ENCODE assay signal across 8 mouse cellular contexts in the genomic region with DNA sequence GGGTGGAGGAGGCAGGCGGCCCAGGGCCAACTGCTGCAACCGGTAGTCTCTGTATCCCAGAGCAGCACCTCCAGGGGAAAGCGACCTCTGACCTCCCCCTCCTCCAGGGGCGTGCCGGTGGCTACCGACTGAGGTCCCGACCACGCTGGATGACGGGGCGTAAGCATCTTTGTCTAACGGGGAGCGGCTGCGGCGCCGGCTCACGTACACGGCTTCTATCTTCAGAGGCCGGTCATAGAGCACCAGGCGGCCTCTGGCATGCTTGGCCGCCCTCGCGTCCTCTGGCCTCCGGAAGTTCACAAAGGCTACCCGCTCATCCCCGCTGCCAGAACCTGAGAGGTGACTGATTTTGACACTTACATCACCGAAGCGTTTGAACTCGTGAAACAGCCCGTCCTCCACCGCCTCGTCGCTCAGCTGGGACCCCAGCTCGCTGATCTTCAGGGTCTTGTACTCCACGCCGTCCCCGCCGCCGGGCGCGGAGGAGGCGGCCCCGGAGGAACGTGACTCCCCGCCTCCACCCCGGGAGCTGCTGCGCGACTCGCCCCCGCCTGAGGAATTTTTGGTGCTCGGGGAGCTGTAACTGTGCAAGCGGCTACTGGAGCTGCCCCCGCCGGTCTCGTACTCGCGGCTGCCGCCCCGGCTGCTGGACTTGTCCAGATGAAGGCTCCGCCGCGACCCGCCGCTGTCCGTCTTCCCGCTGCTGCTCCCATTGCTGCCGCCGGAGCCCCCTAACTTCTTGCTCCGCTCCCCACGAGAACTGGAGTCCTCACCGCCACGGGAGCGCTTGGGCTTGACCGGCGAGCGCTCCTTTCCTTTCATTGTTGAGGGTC. TPM values are rescaled to one million over a fixed set of nuclear protein-coding genes. Genes with fewer than 3 reads are reported as not detected.
DNase-seq lines count a peak whose midpoint lies in the region; ATAC-seq and TF ChIP-seq lines count a peak whose summit lies in the region.

No protein-coding gene starts in this region.

- H3K27ac ChIP-seq in ES-Bruce4 (ENCODE audit: insufficient read depth, low read length): peak overlapping the region; percentile 50; the same call in 1 of the 2 replicates
- H3K27ac ChIP-seq in forebrain, embryonic 14.5 days (ENCODE audit: low read depth, low read length): peak overlapping the region; percentile 87
- peak overlapping the region; percentile 70 for H3K27ac ChIP-seq in small intestine, adult 2 months (ENCODE audit: insufficient read depth, low read depth, low read length)

- no peaks in the 10 kb centered on the region for H3K27me3 ChIP-seq in ES-Bruce4 (ENCODE audit: control insufficient read depth, insufficient read depth, low read length, poor library complexity, severe bottlenecking)
- no peaks in the 10 kb centered on the region for H3K27me3 ChIP-seq in forebrain, embryonic 14.5 days (replicated peaks; ENCODE audit: control insufficient read depth, insufficient read depth, low read length)
- H3K27me3 ChIP-seq in small intestine, adult 2 months (ENCODE audit: control insufficient read depth, insufficient read depth, low read length): no peaks in the 10 kb centered on the region

- no peak for TF ChIP-seq CTCF in ES-Bruce4 (IDR thresholded peaks at IDR 0.05; ENCODE audit: low read depth, low read length)
- no peak for TF ChIP-seq CTCF in small intestine, adult 2 months (IDR thresholded peaks at IDR 0.05; ENCODE audit: extremely low read depth, insufficient read length, insufficient replicate concordance, low read depth, low read length)

- no peak for TF ChIP-seq POLR2A in ES-Bruce4 (IDR thresholded peaks at IDR 0.05; ENCODE audit: insufficient read depth, low read length)
- no peak for TF ChIP-seq POLR2A in small intestine, adult 2 months (IDR thresholded peaks at IDR 0.05; ENCODE audit: low read depth, low read length)

- peaks cover 30% of the 10 kb centered on the region for H3K36me3 ChIP-seq in ES-Bruce4 (ENCODE audit: control insufficient read depth, insufficient read depth, low read length, poor library complexity, severe bottlenecking)
- peaks cover 22% of the 10 kb centered on the region for H3K36me3 ChIP-seq in forebrain, embryonic 14.5 days (ENCODE audit: control insufficient read depth, insufficient read depth, low read length)
- H3K36me3 ChIP-seq in small intestine, adult 2 months (ENCODE audit: control insufficient read depth, insufficient read depth, low read length): peaks cover 15% of the 10 kb centered on the region

- H3K4me2 ChIP-seq in forebrain, embryonic 14.5 days (ENCODE audit: low read length): peak overlapping the region; percentile 84

- TF ChIP-seq EP300 in ES-Bruce4 (IDR thresholded peaks at IDR 0.05; ENCODE audit: insufficient read depth, low read depth, low read length): no peak

- peak; percentile 7 for ATAC-seq in forebrain, embryonic 14.5 days
- ATAC-seq in megakaryocyte-erythroid progenitor cell, adult 5-6 weeks (replicated peaks; ENCODE audit: low FRiP score, low TSS enrichment, poor library complexity, severe bottlenecking): no peak

- no peaks in the 10 kb centered on the region for H3K4me1 ChIP-seq in ES-Bruce4 (ENCODE audit: control insufficient read depth, insufficient read depth, low read length)
- peaks cover 21% of the 10 kb centered on the region for H3K4me1 ChIP-seq in forebrain, embryonic 14.5 days (ENCODE audit: control insufficient read depth, insufficient read depth, low read length)
- H3K4me1 ChIP-seq in small intestine, adult 2 months (ENCODE audit: control insufficient read depth, insufficient read depth, insufficient read length, low read length): peaks cover 19% of the 10 kb centered on the region

- DNase-seq in adrenal gland, postnatal 25 days: peak; percentile 62
- peak; percentile 49 for DNase-seq in forebrain, embryonic 14.5 days (ENCODE audit: low spot score)
- peak; percentile 70 for DNase-seq in heart, postnatal 4 days
- DNase-seq in layer of hippocampus, adult 9-11 months: peak; percentile 54
- DNase-seq in lung, postnatal 10 days: peak; percentile 65

- H3K9ac ChIP-seq in ES-Bruce4 (ENCODE audit: low read depth, poor library complexity, severe bottlenecking): peak overlapping the region; percentile 96
- H3K9ac ChIP-seq in forebrain, embryonic 14.5 days (ENCODE audit: low read length): peak overlapping the region; percentile 86

- H3K9me3 ChIP-seq in ES-Bruce4 (replicated peaks; ENCODE audit: control insufficient read depth, insufficient read depth, low read length, poor library complexity, severe bottlenecking): no peaks in the 10 kb centered on the region
- H3K9me3 ChIP-seq in forebrain, embryonic 14.5 days (replicated peaks; ENCODE audit: control insufficient read depth, low read length): no peaks in the 10 kb centered on the region

- WGBS in forebrain, embryonic 14.5 days: under 1% methylated on average over 75 of the region's 75 CpGs
- under 1% methylated on average over 75 of the region's 75 CpGs for WGBS in small intestine, adult 2 months

- H3K4me3 ChIP-seq in ES-Bruce4 (ENCODE audit: low read depth, low read length): peak overlapping the region; percentile 97
- peak overlapping the region; percentile 96 for H3K4me3 ChIP-seq in forebrain, embryonic 14.5 days (ENCODE audit: low read depth, low read length)
- peak overlapping the region; percentile 84 for H3K4me3 ChIP-seq in small intestine, adult 2 months (ENCODE audit: low read depth, low read length)

RNA-seq across cellular contexts. Expression of a gene that starts 1.1 kb away (rescaled TPM):
- 51.7 and 53.0 TPM in 2 replicates for polyA plus RNA-seq in ES-Bruce4 (2011; ENCODE audit: insufficient read depth, insufficient read length, low read depth, missing spikeins)
- 40.8 and 43.7 TPM in 2 replicates for total RNA-seq in adrenal gland, postnatal 25 days (2021)
- 9.1 and 10.2 TPM in 2 replicates for polyA plus RNA-seq in forebrain, embryonic 14.5 days (2014; fragmentation: Nextera tagmentation; extraction: Ambion mirVana)
- total RNA-seq in heart, postnatal 4 days (2021): 10 to 100 TPM; 33.0 to 35.1 TPM
- polyA plus RNA-seq in small intestine, adult 2 months (2012; rRNA removed): 2.7 and 5.6 TPM in 2 replicates
- total RNA-seq in megakaryocyte-erythroid progenitor cell, adult 5-6 weeks (2014; fragmentation: Nextera tagmentation): 51.0 and 54.6 TPM in 2 replicates
- 28.4 and 39.9 TPM in 2 replicates for total RNA-seq in megakaryocyte-erythroid progenitor cell, adult 5-6 weeks (2017)

RNA-seq across cellular contexts. Expression of a gene that starts 41.3 kb away (rescaled TPM):
- polyA plus RNA-seq in ES-Bruce4 (2011; ENCODE audit: insufficient read depth, insufficient read length, low read depth, missing spikeins): 0.64 and 0.88 TPM in 2 replicates
- 0.36 and 0.52 TPM in 2 replicates for total RNA-seq in adrenal gland, postnatal 25 days (2021)
- 2.2 and 2.6 TPM in 2 replicates for polyA plus RNA-seq in forebrain, embryonic 14.5 days (2014; fragmentation: Nextera tagmentation; extraction: Ambion mirVana)
- under 1 TPM; 0.31 to 0.32 TPM for total RNA-seq in heart, postnatal 4 days (2021)
- polyA plus RNA-seq in small intestine, adult 2 months (2012; rRNA removed): not detected in 2 replicates
- 0.47 TPM in 1 of 2 replicates, not detected in the other for total RNA-seq in megakaryocyte-erythroid progenitor cell, adult 5-6 weeks (2014; fragmentation: Nextera tagmentation)
- not detected in 2 replicates for total RNA-seq in megakaryocyte-erythroid progenitor cell, adult 5-6 weeks (2017)

RNA-seq across cellular contexts. Expression of a gene that starts 53.7 kb away (rescaled TPM):
- 67.6 and 78.6 TPM in 2 replicates for polyA plus RNA-seq in ES-Bruce4 (2011; ENCODE audit: insufficient read depth, insufficient read length, low read depth, missing spikeins)
- 74.6 and 91.9 TPM in 2 replicates for total RNA-seq in adrenal gland, postnatal 25 days (2021)
- 242 and 292 TPM in 2 replicates for polyA plus RNA-seq in forebrain, embryonic 14.5 days (2014; fragmentation: Nextera tagmentation; extraction: Ambion mirVana)
- total RNA-seq in heart, postnatal 4 days (2021): 10 to 100 TPM; 69.7 to 70.3 TPM
- polyA plus RNA-seq in small intestine, adult 2 months (2012; rRNA removed): 31.1 and 55.1 TPM in 2 replicates
- 115 and 118 TPM in 2 replicates for total RNA-seq in megakaryocyte-erythroid progenitor cell, adult 5-6 weeks (2014; fragmentation: Nextera tagmentation)
- total RNA-seq in megakaryocyte-erythroid progenitor cell, adult 5-6 weeks (2017): 39.0 and 43.0 TPM in 2 replicates
